Mouse (Mus musculus) hematopoietic stem cell, adult 5-6 weeks (primary cell): ENCODE data around the gene Ifne. TPM values are rescaled to one million over a fixed set of nuclear protein-coding genes. Genes with fewer than 3 reads are reported as not detected.

Source experiments
- total RNA-seq: library from RNA; stranded (forward); fragments of 172-1452, 232-1000 nt; gene quantifications from 2 replicates; pipeline ENCODE4 v1.2.3, GENCODE M21; 2017

Ifne gene
- total RNA-seq, 1 experiment from 2014 or later = not detected

Other genes with a start within 250 kb of the Ifne start
- gene C87499, start 245.8 kb downstream of the Ifne start, total RNA-seq = not detected in 2 replicates
- not detected in 2 replicates for gene Ifna13, start 235.7 kb downstream of the Ifne start, total RNA-seq
- not detected in 2 replicates for gene Ifna16, start 203.3 kb downstream of the Ifne start, total RNA-seq
- not detected in 2 replicates for gene Ifna2, start 196.3 kb downstream of the Ifne start, total RNA-seq
- not detected in 2 replicates for gene Ifnab, start 188.8 kb downstream of the Ifne start, total RNA-seq
- gene Gm26566, start 158.4 kb downstream of the Ifne start, total RNA-seq = 2.2 TPM in 1 of 2 replicates, not detected in the other
- gene Klhl9, start 157.7 kb downstream of the Ifne start, total RNA-seq = 101 and 115 TPM in 2 replicates
- gene Gm13271, start 125.3 kb downstream of the Ifne start, total RNA-seq = not detected in 2 replicates
- gene Gm13283, start 120.1 kb downstream of the Ifne start, total RNA-seq = not detected in 2 replicates
- gene Gm13290, start 106.4 kb downstream of the Ifne start, total RNA-seq = not detected in 2 replicates
- gene Gm13289, start 103.3 kb downstream of the Ifne start, total RNA-seq = not detected in 2 replicates
- gene Gm13272, start 100.4 kb downstream of the Ifne start, total RNA-seq = not detected in 2 replicates
- gene Ifnz, start 98.1 kb downstream of the Ifne start, total RNA-seq = 0.55 TPM in 1 of 2 replicates, not detected in the other
- gene Gm13276, start 94.5 kb downstream of the Ifne start, total RNA-seq = not detected in 2 replicates
- gene Gm13277, start 91.6 kb downstream of the Ifne start, total RNA-seq = not detected in 2 replicates
- not detected in 2 replicates for gene Gm13278, start 88.7 kb downstream of the Ifne start, total RNA-seq
- gene Gm13275, start 85.7 kb downstream of the Ifne start, total RNA-seq = not detected in 2 replicates
- gene Gm13279, start 82.8 kb downstream of the Ifne start, total RNA-seq = not detected in 2 replicates
- 0.89 TPM in 1 of 2 replicates, not detected in the other for gene Gm13285, start 80.5 kb downstream of the Ifne start, total RNA-seq
- gene Gm13287, start 76.9 kb downstream of the Ifne start, total RNA-seq = not detected in 2 replicates
- gene Gm13288, start 74.7 kb downstream of the Ifne start, total RNA-seq = not detected in 2 replicates
- not detected in 2 replicates for gene Ifna7, start 64.0 kb downstream of the Ifne start, total RNA-seq
- gene Ifna11, start 60.2 kb downstream of the Ifne start, total RNA-seq = not detected in 2 replicates
- gene Ifna6, start 52.8 kb downstream of the Ifne start, total RNA-seq = not detected in 2 replicates
- not detected in 2 replicates for gene Ifna5, start 44.7 kb downstream of the Ifne start, total RNA-seq
- not detected in 2 replicates for gene Ifna4, start 38.3 kb downstream of the Ifne start, total RNA-seq
- gene Ifna1, start 30.1 kb downstream of the Ifne start, total RNA-seq = not detected in 2 replicates